Mouse (Mus musculus): ENCODE results near the gene Eef1e1. TPM values are rescaled to one million over a fixed set of nuclear protein-coding genes. Genes with fewer than 3 reads are reported as not detected.
"Not testable (repeated sequence)": the region's sequence is repeated elsewhere in the genome, so short reads cannot be mapped to it uniquely, and the experiment has no call there.

Eef1e1 gene
- 11.3 and 12.3 TPM in 2 replicates for polyA plus RNA-seq (2012; rRNA removed)

DNA sequence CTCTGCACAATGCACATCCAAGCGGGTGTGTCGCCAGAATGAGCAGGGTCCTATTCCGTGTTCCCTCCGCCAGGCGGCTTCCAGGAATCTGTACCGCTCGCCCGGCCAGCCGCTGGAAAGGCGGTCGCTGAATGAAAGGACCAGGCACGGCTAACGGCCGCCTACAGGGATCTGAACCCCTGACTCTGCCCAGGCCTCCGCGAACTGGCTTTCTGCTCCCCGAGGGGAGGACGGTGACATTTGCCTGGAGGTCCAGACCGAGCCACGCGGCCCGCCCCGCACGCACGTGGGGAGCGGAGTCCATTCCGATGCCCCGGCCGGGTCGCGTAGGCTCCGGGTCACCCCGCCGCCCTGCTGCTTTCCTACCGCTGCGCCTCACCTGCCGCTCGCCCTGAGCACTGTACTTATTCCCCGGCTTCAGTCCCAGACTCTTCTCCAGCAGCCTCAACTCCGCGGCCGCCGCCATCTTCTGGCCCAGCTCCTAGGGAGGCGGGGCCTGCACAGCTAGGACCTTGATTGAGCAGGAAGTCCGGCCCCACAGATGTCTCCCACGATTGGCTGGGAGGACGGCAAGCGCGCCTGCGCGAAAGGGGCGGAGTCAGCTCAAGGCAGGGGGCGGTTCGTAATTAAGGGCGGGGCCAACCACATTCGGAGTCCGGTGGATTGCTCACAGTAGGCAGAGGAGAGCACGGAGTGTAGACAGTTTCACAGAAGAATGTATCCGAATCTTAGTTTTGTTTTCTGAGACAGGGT lies at the start of gene Eef1e1:
TSS of gene Eef1e1 (minus strand) at position 531 of the 753 bp plus-strand sequence.
- H3K36me3 ChIP-seq (ENCODE audit: control insufficient read depth, insufficient read depth, low read length), result peaks cover 12% of the 10 kb centered on the region
- peak; percentile 97 for DNase-seq
- H3K4me1 ChIP-seq (replicated peaks; ENCODE audit: control insufficient read depth, insufficient read depth, low read length), result peaks cover 4% of the 10 kb centered on the region
- WGBS, result under 1% methylated on average over 59 of the region's 59 CpGs
- no peak within 1 kb of the TSS for H3K27ac ChIP-seq (ENCODE audit: control insufficient read depth, insufficient read depth, low read length)
- peak within 1 kb of the TSS; percentile 92 for H3K4me3 ChIP-seq (ENCODE audit: control insufficient read depth, insufficient read depth, low read length)
- H3K27me3 ChIP-seq (ENCODE audit: control insufficient read depth, insufficient read depth, low read length), result no peaks in the 10 kb centered on the region
- TF ChIP-seq CTCF (IDR thresholded peaks at IDR 0.05; ENCODE audit: borderline replicate concordance, control insufficient read depth, extremely low read depth, insufficient read depth, low read length, poor library complexity) (peak; percentile 77; the same call in 1 of the 2 replicates), POLR2A (IDR thresholded peaks at IDR 0.05; ENCODE audit: control insufficient read depth, extremely low read depth, insufficient read depth, low read length, poor library complexity) (peak; percentile 60)

DNA sequence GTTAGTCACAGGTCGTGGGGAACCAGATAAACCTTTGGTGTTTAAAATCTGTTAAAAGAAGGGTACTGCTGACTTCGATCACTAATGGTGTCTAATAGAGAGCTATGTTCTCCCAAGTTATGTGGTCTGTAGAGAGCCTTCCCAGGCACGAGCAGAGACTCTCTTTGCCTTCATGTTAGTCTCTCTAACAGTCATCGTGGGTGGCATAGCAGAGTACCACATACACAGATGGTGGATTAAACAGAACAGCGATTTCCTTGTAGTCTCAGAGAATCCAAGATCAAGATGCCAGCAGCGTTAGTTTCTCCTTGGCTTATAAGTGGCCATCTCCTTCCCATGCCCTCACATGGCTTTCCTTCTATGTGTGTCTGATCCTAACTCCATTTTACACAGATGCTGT lies 32.0 kb upstream of the Eef1e1 start:
- H3K36me3 ChIP-seq (ENCODE audit: control insufficient read depth, insufficient read depth, low read length), result no peaks in the 10 kb centered on the region
- TF ChIP-seq CTCF (IDR thresholded peaks at IDR 0.05; ENCODE audit: borderline replicate concordance, control insufficient read depth, extremely low read depth, insufficient read depth, low read length, poor library complexity) (no peak), POLR2A (IDR thresholded peaks at IDR 0.05; ENCODE audit: control insufficient read depth, extremely low read depth, insufficient read depth, low read length, poor library complexity) (no peak)
- no peaks in the 10 kb centered on the region for H3K27me3 ChIP-seq (ENCODE audit: control insufficient read depth, insufficient read depth, low read length)
- no peaks in the 10 kb centered on the region for H3K4me1 ChIP-seq (replicated peaks; ENCODE audit: control insufficient read depth, insufficient read depth, low read length)
- WGBS, result 93% methylated on average over 6 of the region's 6 CpGs
- no peak for DNase-seq
- H3K4me3 ChIP-seq (ENCODE audit: control insufficient read depth, insufficient read depth, low read length), result no peak overlapping the region
- no peak overlapping the region for H3K27ac ChIP-seq (ENCODE audit: control insufficient read depth, insufficient read depth, low read length)

DNA sequence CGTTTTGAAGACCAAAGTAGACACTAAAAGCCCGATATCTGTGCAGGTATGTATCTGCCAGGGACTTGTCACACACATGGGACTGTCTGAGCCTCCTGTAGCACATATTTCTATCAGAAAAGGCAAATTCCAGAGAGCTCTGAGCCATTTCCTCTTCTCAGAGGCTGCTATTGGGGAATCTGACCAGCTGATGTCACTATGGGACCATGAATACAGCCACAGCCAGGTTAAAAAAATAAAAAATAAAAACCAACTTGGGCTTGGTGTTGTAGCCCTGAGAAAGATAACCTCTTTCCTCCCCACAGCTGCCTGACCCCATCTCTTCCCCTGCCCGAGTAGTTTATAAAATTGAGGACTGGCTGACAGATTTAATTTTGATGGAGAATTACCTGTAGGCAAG lies 31.2 kb upstream of the Eef1e1 start:
- H3K27ac ChIP-seq (ENCODE audit: control insufficient read depth, insufficient read depth, low read length), result no peak overlapping the region
- no peak overlapping the region for H3K4me3 ChIP-seq (ENCODE audit: control insufficient read depth, insufficient read depth, low read length)
- WGBS, result 38% methylated on average over 3 of the region's 3 CpGs
- no peaks in the 10 kb centered on the region for H3K36me3 ChIP-seq (ENCODE audit: control insufficient read depth, insufficient read depth, low read length)
- H3K4me1 ChIP-seq (replicated peaks; ENCODE audit: control insufficient read depth, insufficient read depth, low read length), result no peaks in the 10 kb centered on the region
- no peaks in the 10 kb centered on the region for H3K27me3 ChIP-seq (ENCODE audit: control insufficient read depth, insufficient read depth, low read length)
- no peak for DNase-seq
- TF ChIP-seq CTCF (IDR thresholded peaks at IDR 0.05; ENCODE audit: borderline replicate concordance, control insufficient read depth, extremely low read depth, insufficient read depth, low read length, poor library complexity), result no peak
- no peak for TF ChIP-seq POLR2A (IDR thresholded peaks at IDR 0.05; ENCODE audit: control insufficient read depth, extremely low read depth, insufficient read depth, low read length, poor library complexity)

DNA sequence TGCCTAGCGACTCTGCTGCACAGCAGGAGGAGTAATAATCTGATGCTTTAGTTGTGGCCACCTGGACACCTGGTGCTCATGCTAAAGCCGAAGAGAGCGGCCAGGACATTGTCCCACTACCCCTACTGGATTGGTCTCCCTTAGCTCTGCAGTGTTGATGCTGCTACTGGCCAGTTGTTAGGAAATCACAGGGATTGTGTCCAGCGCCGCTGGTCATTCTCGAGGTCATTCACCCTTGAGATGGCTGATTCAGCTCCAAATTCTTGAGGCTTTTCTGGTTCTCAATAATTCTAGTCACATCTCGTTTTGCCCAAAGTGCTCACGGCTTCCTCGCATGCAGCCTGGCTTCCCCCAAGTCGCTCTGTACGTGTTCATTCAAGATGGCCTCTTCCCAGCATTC lies 29.9 kb upstream of the Eef1e1 start:
- H3K4me1 ChIP-seq (replicated peaks; ENCODE audit: control insufficient read depth, insufficient read depth, low read length), result no peaks in the 10 kb centered on the region
- WGBS, result 94% methylated on average over 11 of the region's 11 CpGs
- no peaks in the 10 kb centered on the region for H3K27me3 ChIP-seq (ENCODE audit: control insufficient read depth, insufficient read depth, low read length)
- H3K36me3 ChIP-seq (ENCODE audit: control insufficient read depth, insufficient read depth, low read length), result no peaks in the 10 kb centered on the region
- no peak for TF ChIP-seq POLR2A (IDR thresholded peaks at IDR 0.05; ENCODE audit: control insufficient read depth, extremely low read depth, insufficient read depth, low read length, poor library complexity)
- no peak for DNase-seq
- no peak overlapping the region for H3K27ac ChIP-seq (ENCODE audit: control insufficient read depth, insufficient read depth, low read length)
- H3K4me3 ChIP-seq (ENCODE audit: control insufficient read depth, insufficient read depth, low read length), result no peak overlapping the region

DNA sequence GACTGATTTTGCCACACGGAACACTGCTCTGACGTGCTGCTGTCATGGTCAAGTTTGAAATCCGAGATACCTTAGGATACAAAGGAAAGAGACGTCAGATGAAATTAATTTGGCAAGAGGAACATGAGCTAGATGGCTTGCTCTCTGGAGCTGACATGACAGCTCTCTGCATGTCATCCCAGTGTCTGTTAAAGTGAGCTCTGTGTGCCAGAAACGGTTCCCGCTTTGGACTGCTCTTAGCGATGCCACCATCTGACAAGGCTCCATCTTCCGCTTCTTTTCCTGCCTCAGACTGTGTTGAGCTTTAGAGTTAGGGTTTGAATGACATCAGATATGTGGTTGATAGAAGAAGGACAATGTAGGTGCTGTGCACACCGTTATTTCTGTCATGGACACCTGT lies 13.5 kb upstream of the Eef1e1 start:
- no peaks in the 10 kb centered on the region for H3K36me3 ChIP-seq (ENCODE audit: control insufficient read depth, insufficient read depth, low read length)
- no peak overlapping the region for H3K4me3 ChIP-seq (ENCODE audit: control insufficient read depth, insufficient read depth, low read length)
- H3K27me3 ChIP-seq (ENCODE audit: control insufficient read depth, insufficient read depth, low read length), result no peaks in the 10 kb centered on the region
- no peak for DNase-seq
- TF ChIP-seq CTCF (IDR thresholded peaks at IDR 0.05; ENCODE audit: borderline replicate concordance, control insufficient read depth, extremely low read depth, insufficient read depth, low read length, poor library complexity), result no peak
- no peak for TF ChIP-seq POLR2A (IDR thresholded peaks at IDR 0.05; ENCODE audit: control insufficient read depth, extremely low read depth, insufficient read depth, low read length, poor library complexity)
- no peak overlapping the region for H3K27ac ChIP-seq (ENCODE audit: control insufficient read depth, insufficient read depth, low read length)
- no peaks in the 10 kb centered on the region for H3K4me1 ChIP-seq (replicated peaks; ENCODE audit: control insufficient read depth, insufficient read depth, low read length)
- WGBS, result 91% methylated on average over 9 of the region's 9 CpGs

DNA sequence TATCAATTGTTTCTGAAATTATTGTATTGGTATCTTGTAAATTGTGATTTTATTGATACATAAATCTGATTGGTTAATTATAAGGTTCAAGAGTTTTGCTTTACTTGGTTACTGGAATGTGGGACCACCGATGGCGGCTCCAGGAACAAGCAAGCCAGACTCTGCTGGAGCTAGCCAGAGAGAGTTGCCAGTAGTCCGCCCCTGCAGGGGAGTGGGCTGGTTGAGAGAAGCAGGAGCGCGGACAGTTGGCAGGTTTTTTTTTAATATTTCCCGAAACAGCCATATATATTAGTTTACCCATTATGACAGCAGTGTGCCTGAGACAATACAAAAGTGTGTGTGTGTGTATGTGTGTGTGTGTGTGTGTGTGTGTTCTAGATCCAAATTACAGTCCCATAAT lies 12.6 kb upstream of the Eef1e1 start:
- not testable (repeated sequence) for H3K4me1 ChIP-seq (replicated peaks; ENCODE audit: control insufficient read depth, insufficient read depth, low read length); DNase-seq; H3K36me3 ChIP-seq (ENCODE audit: control insufficient read depth, insufficient read depth, low read length); H3K27ac ChIP-seq (ENCODE audit: control insufficient read depth, insufficient read depth, low read length); H3K27me3 ChIP-seq (ENCODE audit: control insufficient read depth, insufficient read depth, low read length); H3K4me3 ChIP-seq (ENCODE audit: control insufficient read depth, insufficient read depth, low read length)
- WGBS, result 94% methylated on average over 6 of the region's 6 CpGs

DNA sequence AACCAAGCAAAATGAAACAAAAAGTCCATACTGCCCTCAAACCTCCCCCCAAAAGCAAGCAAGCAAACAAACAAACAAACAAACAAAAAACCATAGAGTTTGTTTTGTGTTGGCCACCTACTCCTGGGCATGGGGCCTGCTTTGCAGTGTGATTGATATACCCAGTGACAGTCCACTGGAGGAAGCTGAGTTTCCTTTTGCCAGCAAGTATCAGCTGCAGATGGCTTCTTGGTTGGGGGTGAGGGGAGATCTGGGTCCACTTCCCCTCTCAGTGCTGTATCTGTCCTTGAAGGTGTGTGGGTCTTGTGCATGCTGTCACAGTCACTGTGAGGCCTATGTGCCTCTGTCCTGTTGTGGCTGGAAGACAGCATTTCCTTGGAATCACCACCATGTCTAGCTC lies 11.2 kb upstream of the Eef1e1 start:
- no peak overlapping the region for H3K27ac ChIP-seq (ENCODE audit: control insufficient read depth, insufficient read depth, low read length)
- TF ChIP-seq CTCF (IDR thresholded peaks at IDR 0.05; ENCODE audit: borderline replicate concordance, control insufficient read depth, extremely low read depth, insufficient read depth, low read length, poor library complexity) (no peak), POLR2A (IDR thresholded peaks at IDR 0.05; ENCODE audit: control insufficient read depth, extremely low read depth, insufficient read depth, low read length, poor library complexity) (no peak)
- H3K27me3 ChIP-seq (ENCODE audit: control insufficient read depth, insufficient read depth, low read length), result no peaks in the 10 kb centered on the region
- no peak for DNase-seq
- no peaks in the 10 kb centered on the region for H3K36me3 ChIP-seq (ENCODE audit: control insufficient read depth, insufficient read depth, low read length)
- no peak overlapping the region for H3K4me3 ChIP-seq (ENCODE audit: control insufficient read depth, insufficient read depth, low read length)
- no peaks in the 10 kb centered on the region for H3K4me1 ChIP-seq (replicated peaks; ENCODE audit: control insufficient read depth, insufficient read depth, low read length)
